Mouse (Mus musculus) adrenal gland, postnatal 4 days (tissue): ENCODE measurements around the gene Palm2. TPM values are rescaled to one million over a fixed set of nuclear protein-coding genes. Genes with fewer than 3 reads are reported as not detected.
"Not testable (repeated sequence)": the region's sequence is repeated elsewhere in the genome, so short reads cannot be mapped to it uniquely, and the experiment has no call there.

Experiments
- DNase-seq, 2 experiments: peaks; one replicate each; pipeline ENCODE4 v3.0.0; 2021 to 2022; ENCODE audit warnings: low spot score in 2 of 2, mixed read lengths in 2 of 2
- long read RNA-seq, 2 experiments: library from polyadenylated mRNA; stranded (forward); transcript quantifications; one replicate each; pipeline ENCODE4 v2.0.0; 2021
- total RNA-seq, 2 experiments: library from RNA; stranded (reverse); gene quantifications; 2 replicates each; pipeline ENCODE4 v1.2.3; 2021

The Palm2 gene
- total RNA-seq: 10 to 100 TPM; 36.6 to 42.6 TPM
- long read RNA-seq, experiment 1, partial matches to known transcripts: 0 of 2 reads
- long read RNA-seq, experiment 1, other reads (novel, unspliced or antisense): 2 of 2 reads
- long read RNA-seq, experiment 2, partial matches to known transcripts: 1 of 1 reads
- long read RNA-seq, experiment 2, other reads (novel, unspliced or antisense): 0 of 1 reads

DNA sequence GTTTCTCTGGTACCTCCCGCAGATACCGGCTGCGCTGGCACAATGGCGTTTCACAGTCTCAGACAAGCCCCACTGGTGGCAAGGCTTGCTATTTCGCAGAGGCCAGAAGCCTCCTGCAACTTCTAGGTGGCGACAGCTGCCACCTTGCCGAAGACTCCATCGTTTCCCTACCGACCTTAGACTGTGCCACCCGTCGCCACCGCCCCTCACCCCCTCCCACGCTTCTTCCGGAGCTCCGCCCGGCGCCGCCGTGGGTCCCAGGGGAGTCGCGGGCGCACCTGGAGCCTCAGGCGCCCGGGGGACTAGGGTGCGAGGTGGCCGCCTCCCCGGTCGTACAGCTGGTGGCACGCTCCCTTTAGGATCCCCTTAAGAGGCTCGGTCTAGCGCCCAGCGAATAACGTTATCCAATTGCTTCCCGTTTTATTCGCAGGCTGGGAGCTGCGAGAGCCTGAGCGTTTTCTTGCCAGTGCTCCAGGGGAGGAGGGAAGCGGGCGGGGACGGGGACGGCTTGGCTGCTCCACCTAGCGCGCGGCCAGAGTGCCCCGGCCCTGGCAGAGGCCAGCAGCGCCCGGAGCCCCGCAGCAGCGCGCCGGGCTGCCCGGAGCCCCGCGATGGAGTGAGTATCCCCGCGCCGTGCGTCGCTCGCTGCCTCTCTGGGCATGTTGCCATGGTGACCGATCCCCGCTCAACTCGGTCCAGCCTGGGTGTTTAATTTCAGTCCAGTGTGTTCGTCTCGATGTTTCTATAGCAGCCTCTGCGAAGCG, at the start of gene Palm2:
Palm2 (plus strand) TSS at position 307 of the 764 bp plus-strand sequence.
- DNase-seq: peak; percentile 5 to 22

GRCm38 (mm10) chr4:57384355-57384754, 49.7 kb upstream of the Palm2 start:
- DNase-seq: no peak

- no peak for DNase-seq
These were observed 42.9 kb upstream of the Palm2 start for GRCm38 (mm10) chr4:57391103-57391502.

DNA sequence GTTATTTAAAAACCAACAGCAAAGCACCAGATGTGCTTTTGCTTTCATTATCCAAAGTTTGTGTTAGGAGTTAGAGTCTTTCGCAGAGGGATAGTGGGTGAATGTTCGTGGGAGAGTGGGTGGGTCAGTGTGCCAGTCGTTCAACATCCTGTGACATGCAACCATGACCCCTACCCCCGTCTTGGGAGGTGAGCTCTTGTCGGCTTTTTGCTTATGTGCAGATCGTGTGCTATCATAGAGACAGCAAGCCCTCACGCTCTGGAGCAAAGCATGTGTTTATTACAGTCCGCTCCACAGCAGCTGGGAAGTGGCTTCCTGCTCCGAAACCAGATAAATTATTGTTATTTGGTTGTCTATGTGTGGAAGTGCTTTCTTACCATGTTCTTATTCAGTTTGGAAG, 37.6 kb upstream of the Palm2 start:
- no peak for DNase-seq

DNA sequence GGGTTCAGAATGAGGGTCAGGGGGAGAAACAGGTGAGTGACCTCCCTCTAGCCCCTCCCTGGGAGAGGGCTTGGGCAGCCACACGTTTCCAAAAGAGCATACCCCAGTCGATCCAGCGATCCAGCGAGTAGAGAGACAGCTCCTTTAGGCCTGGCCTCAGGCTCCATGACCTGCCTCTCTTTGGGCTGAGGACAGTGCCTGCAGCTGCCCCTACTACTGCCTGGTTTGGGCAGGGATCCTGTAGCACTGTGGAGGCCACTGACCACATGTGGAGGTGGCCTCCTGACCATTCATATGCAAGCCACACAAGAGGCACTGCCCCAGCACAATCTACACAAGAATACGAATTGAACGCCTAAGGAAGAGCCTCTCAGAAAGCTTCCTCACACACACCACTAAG, 21.7 kb upstream of the Palm2 start:
- DNase-seq: not testable (repeated sequence)

DNA sequence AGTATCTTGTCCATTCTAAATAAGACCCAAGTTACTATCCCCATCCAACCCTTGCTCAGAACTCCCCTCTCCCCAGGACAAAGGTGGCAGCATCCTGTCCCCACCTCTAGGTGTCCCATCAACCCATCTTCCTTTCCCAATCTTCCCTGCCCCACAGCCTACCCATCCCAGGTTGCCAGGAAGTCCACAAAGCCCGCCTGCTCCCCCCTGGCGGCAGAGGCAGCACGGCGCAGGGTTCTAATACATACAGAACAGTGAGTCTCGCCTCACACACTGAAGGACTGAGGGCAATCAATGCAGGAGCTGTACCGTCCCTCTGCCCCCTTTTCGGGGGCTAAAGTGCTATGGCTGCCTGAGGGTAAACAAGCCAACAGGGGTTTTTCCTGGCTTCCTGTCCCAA, 21.0 kb upstream of the Palm2 start:
- DNase-seq: no peak

- not testable (repeated sequence) for DNase-seq
These were observed 20.4 kb upstream of the Palm2 start for GRCm38 (mm10) chr4:57413670-57414069.

GRCm38 (mm10) chr4:57424011-57424410, 10.0 kb upstream of the Palm2 start:
- DNase-seq: no peak

GRCm38 (mm10) chr4:57428317-57428716, 5.7 kb upstream of the Palm2 start:
- DNase-seq: no peak

DNA sequence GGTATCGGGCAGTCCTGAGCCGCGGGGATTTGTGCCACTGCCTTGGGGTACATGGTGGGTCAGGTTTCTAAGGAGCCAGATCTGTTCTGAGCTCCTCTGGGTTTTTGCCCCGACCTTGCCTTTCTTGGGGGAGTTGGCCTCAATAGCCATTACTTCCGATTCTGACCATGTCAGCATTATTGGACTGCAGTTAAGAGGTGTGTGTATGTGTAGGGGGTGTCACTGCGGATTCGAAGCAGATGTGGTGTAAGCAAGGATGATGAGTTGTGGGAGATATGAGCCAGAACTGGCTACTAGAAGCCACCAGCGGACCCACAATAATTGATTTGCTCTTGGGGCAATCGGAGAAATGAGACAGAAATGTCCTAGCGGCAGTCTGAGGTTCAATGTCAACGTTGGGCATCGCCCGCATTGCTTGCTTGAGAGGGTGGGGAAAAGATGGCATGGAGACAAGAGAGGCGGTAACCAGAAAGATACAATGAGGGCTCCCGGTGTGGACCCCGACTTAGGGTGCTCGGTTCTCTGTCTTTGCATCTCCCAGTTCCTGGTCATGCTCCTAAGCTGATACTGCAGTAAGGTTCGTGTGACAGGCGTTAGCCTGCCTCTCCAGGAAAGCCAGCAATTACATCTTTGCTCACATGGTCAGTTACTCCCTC, 786 bp downstream of the Palm2 start:
- DNase-seq: no peak

GRCm38 (mm10) chr4:57436286-57436685, 2.2 kb downstream of the Palm2 start:
- no peak for DNase-seq

DNA sequence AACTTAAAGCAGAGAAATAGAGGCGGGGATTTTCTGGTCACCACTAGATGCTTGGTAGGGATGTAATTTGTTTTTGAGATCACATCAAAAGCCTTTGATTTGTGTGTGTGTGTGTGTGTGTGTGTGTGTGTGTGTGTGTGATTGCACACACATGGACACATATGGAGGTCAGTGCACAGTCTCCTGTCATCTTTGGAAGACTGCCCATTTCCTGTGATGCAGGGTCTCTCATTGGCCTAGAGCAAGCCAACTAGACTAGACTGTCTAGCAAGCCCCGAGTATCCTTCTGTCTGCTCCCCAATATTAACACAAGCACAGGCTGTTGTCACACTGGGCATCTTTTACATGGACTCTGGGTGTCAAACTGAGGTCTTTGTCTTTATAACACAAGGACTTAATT, 12.0 kb downstream of the Palm2 start:
- DNase-seq: no peak

GRCm38 (mm10) chr4:57446854-57447444, 12.9 kb downstream of the Palm2 start:
- DNase-seq: no peak

DNA sequence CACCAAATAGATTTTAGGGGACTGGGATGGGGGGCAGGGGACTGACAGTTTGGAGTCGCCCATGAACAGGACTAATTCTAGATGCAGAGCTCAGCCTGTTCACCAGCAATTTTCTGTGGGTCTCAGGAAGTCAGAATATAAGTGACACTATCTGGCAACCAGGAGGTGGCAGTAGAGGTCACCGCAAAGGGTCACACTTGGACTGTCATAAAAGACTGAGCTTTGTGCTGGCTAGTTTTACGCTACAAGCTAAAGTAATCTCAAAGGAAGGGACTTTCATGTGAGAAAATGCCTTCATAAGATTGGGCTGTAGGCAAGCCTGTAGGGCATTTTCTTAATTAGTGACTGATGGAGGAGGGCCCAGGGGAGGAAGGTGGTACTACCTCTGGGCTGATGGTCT, 17.8 kb downstream of the Palm2 start:
- DNase-seq: no peak

- DNase-seq: no peak
These were observed 18.6 kb downstream of the Palm2 start for GRCm38 (mm10) chr4:57452661-57453060.

DNA sequence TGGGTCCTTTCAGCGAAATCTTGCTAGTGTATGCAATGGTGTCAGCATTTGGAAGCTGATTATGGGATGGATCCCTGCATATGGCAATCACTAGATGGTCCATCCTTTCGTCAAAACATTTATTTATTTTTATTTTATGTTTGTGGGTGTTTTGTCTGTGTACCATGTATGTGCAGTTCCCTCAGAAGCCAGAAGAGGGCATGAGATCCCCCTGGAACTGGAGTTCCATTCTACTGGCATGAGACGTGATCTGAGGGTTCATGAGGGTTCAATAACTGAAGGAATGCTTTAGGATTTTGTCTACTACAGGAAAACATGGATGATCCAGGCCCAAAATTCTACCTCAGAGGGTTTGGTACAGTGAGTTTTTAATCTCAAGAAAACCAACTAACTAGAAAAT, 28.3 kb downstream of the Palm2 start:
- DNase-seq: no peak

DNA sequence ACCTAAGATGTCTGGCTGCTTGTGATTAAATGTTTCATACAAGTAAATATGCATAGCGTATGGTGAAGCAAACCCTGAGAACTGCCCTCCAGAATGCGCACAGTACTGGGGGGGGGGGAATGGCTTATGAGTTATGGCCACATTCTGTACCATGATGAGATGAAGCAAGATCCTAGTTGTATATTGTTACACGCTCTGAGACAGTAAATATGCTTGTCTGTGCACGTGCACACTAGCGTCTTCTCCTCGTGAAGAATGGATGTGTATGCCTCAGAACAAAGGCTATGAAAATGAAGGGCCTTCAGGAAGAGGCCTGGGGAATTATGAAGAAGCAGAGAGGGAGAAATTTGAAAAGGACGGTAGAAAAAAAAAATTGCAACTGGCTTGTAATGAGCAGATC, 48.4 kb downstream of the Palm2 start:
- no peak for DNase-seq

DNA sequence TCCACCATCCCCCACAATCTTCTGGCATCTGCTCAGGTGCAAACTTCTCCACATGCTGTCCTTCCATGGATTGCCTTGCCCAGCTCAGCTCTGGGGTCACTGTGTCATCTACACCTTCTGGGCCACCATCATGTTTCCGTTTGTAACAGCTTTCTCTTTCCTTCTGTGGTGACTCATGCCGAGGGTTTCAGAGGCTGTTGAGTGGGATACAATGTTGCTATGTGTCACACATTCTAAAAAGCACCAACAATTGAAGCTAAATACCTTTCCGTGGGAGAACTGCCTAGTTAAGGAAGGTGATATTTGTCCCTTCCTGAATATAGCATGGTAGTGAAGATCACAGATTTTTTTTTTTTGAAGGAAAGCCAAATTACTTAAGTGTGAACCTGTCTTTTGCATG, 52.3 kb downstream of the Palm2 start:
- no peak for DNase-seq

DNA sequence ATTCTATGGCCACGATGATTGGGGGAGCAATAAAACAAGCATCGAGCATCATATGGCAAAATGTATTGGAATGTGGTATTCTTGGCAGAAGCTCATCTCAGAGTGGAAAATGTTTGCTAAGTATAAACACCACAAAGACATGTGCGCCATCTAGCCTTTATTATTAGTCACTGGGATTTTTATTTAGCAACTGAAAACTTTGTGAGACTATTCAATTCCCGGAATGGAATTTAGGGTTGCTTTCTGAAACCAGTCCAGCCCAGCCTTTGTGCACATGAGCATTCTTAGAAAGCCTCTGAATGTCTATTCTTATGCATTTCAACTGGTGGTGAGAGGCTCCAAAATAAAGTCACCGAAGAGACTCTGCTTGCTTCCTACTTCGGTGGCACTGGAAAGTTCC, 55.8 kb downstream of the Palm2 start:
- no peak for DNase-seq

DNA sequence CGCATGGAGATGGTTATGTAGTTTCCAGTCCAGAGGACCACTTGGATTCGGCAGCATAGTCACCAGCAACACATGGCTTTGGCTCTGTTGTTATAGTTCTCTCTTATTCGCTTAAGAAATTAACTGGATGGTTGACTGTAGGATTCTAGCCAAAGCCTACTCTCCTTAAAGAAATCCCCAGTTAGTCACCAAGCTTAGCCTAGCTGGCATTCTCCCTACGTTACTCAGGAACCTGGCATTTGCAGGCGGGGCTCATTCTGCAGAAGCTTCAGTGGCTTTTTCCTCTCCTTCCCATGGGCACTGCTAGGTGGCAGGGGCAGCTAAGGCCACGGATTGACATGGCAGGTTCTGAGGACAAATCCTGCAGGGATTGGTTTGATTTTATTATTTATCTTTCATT, 70.7 kb downstream of the Palm2 start:
- no peak for DNase-seq

- DNase-seq: no peak
These were observed 76.5 kb downstream of the Palm2 start for GRCm38 (mm10) chr4:57510576-57510975.

GRCm38 (mm10) chr4:57511734-57512133, 77.7 kb downstream of the Palm2 start:
- no peak for DNase-seq
